Mouse (Mus musculus) intestine, postnatal 0 days (tissue): ENCODE measurements around the gene Hes2. TPM values are rescaled to one million over a fixed set of nuclear protein-coding genes. Genes with fewer than 3 reads are reported as not detected.

Experiments
- ATAC-seq: fragments of 200-750 bp; cut with Nextera tagmentation; 2 replicates; pipeline ENCODE4 v1.8.0; 2017; ENCODE audit warnings: mild to moderate bottlenecking, moderate TSS enrichment, moderate library complexity
- H3K27ac ChIP-seq: fragments of 300-500 bp; sonication (generic); 2 replicates; pipeline ENCODE4 v1.5.1; 2014; ENCODE audit warnings: mild to moderate bottlenecking, low read depth, low read length, moderate library complexity
- H3K27me3 ChIP-seq: fragments of 300-500 bp; sonication (generic); replicated peaks from 2 replicates; pipeline ENCODE4 v1.6.1; 2014; ENCODE audit warnings: low read length, mixed read lengths; ENCODE audit not compliant: control insufficient read depth, insufficient read depth
- H3K36me3 ChIP-seq: fragments of 300-500 bp; sonication (generic); 2 replicates; pipeline ENCODE4 v1.6.1; 2014; ENCODE audit warnings: mild to moderate bottlenecking, moderate library complexity; ENCODE audit not compliant: control insufficient read depth, insufficient read depth
- H3K4me1 ChIP-seq: fragments of 300-500 bp; sonication (generic); replicated peaks from 2 replicates; pipeline ENCODE4 v1.6.1; 2014; ENCODE audit warnings: antibody characterized with exemption, low read length, mixed read lengths; ENCODE audit not compliant: control insufficient read depth, insufficient read depth
- H3K4me2 ChIP-seq: fragments of 300-500 bp; sonication (generic); replicated peaks from 2 replicates; pipeline ENCODE4 v1.6.1; 2014; ENCODE audit warnings: low read depth, mild to moderate bottlenecking, moderate library complexity
- H3K4me3 ChIP-seq: fragments of 300-500 bp; sonication (generic); 2 replicates; pipeline ENCODE4 v1.5.1; 2014; ENCODE audit warnings: low read depth, low read length
- H3K9ac ChIP-seq: fragments of 300-500 bp; sonication (generic); 2 replicates; pipeline ENCODE4 v1.6.1; 2014; ENCODE audit warnings: mild to moderate bottlenecking, low read depth, low read length
- H3K9me3 ChIP-seq: fragments of 300-500 bp; sonication (generic); 2 replicates; pipeline ENCODE4 v1.6.1; 2016; ENCODE audit warnings: mixed run types; ENCODE audit not compliant: control insufficient read depth
- CTCF ChIP-seq: sonication (generic); IDR thresholded peaks from 2 replicates; pipeline ENCODE4 v1.5.1; 2016; ENCODE audit warnings: low read depth, mild to moderate bottlenecking, control low read depth, antibody characterized with exemption, moderate library complexity
- WGBS: fragments of 180-500 bp; shearing (Covaris S2); extraction: QIAGEN DNeasy Blood & Tissue Kit; methylation state at CpG from one replicate; pipeline ENCODE4 v1.1.7; 2014; 5-methylcytosine and 5-hydroxymethylcytosine counted together
- polyA plus RNA-seq: library from polyadenylated mRNA; unstranded; fragments of >200 nt; fragmentation: Nextera tagmentation; extraction: Ambion mirVana; gene quantifications from 2 replicates; pipeline ENCODE4 v1.2.1, GENCODE M21; 2015

The Hes2 gene
- polyA plus RNA-seq, 1 experiment from 2014 or later, result 8.6 TPM

DNA sequence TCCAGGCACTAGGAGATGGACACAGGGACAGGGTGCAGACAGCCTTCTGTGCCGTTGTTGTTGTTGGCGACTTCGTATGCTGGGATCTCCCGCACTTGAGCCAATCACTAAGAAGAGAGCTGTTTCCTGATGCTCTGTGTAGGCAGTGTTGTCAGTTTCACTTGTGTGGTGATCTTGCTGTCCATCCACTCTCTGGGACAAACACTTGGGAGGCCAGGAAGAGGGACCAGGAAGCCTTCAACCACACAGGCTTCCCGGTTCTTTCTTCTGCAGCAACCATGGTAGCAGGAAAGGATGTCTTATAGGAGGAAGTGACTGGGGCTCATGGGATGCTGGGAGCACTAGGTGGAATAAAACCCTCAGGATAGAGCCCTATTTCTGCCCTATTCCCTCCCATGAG, 32.0 kb downstream of the Hes2 start:
- H3K4me2 ChIP-seq, result no peak overlapping the region
- ATAC-seq, result no peak
- no peaks in the 10 kb centered on the region for H3K9me3 ChIP-seq
- H3K36me3 ChIP-seq, result no peaks in the 10 kb centered on the region
- TF ChIP-seq CTCF, result no peak
- no peak overlapping the region for H3K4me3 ChIP-seq
- H3K4me1 ChIP-seq, result 0 out of 2 replicates have a peak, but pooled peaks cover 6% of the 10 kb centered on the region
- no peaks in the 10 kb centered on the region for H3K27me3 ChIP-seq
- H3K9ac ChIP-seq, result no peak overlapping the region
- H3K27ac ChIP-seq, result no peak overlapping the region; the same call in 1 of the 2 replicates
- WGBS, result 71% methylated on average over 5 of the region's 5 CpGs

DNA sequence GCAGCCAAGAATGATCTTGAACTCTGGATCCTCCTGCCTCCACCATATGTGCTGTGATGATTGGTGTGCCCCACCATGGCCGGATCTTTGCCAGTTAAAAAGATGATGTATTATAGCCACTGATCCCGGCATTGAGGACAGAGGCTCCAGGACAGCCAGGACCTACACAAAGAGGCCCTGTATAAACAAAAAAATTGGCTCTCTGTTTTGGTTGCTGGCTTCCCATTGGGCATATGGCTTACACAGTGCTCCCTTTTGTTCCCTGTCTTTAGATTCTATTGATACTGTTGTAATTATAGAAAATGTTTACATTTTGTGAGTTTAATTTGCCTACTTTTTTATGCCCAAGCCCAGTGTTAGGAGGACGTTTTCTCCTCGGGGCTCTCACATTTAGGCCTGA, 33.9 kb downstream of the Hes2 start:
- 62% methylated on average over 4 of the region's 4 CpGs for WGBS
- Histone ChIP-seq H3K4me3 (no peak overlapping the region), H3K27ac (no peak overlapping the region), H3K4me2 (no peak overlapping the region), H3K4me1 (no peaks in the 10 kb centered on the region), H3K36me3 (no peaks in the 10 kb centered on the region), H3K27me3 (no peaks in the 10 kb centered on the region), H3K9me3 (no peaks in the 10 kb centered on the region), H3K9ac (no peak overlapping the region)
- no peak for TF ChIP-seq CTCF
- ATAC-seq, result no peak

DNA sequence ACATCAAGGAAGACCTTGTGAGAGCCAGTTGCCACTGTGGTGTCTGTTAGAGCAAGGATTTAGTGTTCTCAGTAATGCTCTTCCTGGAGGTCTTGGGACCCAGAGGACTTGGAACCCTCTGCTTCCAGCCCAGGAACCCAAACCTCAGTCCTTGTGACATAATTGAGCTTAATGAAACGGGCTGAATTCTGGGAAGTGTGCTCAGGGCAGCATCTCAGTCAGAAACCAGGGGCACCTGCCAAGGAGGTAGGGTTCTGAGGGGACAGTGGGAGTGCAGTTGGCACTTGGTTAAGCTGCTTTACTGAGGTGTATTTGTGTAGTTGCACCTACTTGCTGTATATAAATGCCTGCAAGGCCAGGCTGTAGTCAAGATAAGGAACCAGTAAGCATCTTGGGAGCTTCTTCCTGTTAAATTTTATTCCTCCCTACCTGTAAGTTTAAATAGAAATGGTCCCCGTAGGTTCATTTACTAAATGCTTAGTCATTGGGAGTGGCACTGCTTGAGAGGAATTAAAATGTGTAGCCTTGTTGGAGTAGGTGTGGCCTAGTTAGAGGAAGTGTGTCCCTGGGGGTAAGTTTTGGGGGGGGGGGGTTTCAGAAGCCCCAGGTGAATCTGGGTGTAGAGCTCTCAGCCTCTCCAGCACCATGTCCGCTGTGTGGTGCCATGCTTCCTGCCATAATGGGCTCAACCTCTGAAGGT, 36.0 kb downstream of the Hes2 start:
- no peak overlapping the region for H3K9ac ChIP-seq
- TF ChIP-seq CTCF, result no peak
- no peak overlapping the region for H3K4me2 ChIP-seq
- WGBS, result 76% methylated on average over 3 of the region's 3 CpGs
- H3K27ac ChIP-seq, result no peak overlapping the region
- H3K4me3 ChIP-seq, result no peak overlapping the region
- H3K36me3 ChIP-seq, result no peaks in the 10 kb centered on the region
- ATAC-seq, result no peak
- no peaks in the 10 kb centered on the region for H3K4me1 ChIP-seq
- no peaks in the 10 kb centered on the region for H3K27me3 ChIP-seq
- H3K9me3 ChIP-seq, result no peaks in the 10 kb centered on the region

DNA sequence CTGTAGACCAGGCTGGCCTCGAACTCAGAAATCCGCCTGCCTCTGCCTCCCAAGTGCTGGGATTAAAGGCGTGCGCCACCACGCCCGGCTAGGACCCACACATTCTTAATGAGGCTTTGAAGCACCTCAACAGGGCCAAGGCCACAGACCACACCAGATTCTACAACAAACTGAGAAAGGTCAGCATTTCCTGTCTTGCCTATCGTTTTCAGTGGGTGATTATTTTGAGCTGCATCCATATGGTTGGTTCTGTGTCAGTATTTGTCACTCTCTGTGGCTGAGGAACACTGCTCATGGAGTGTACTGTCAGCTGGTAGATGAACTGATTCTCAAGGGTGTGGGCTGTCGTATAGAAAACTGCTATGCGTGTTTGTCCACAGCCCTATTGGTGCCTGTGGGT, 37.6 kb downstream of the Hes2 start:
- TF ChIP-seq CTCF, result no peak
- Histone ChIP-seq H3K4me1 (no peaks in the 10 kb centered on the region), H3K27me3 (no peaks in the 10 kb centered on the region), H3K27ac (no peak overlapping the region), H3K36me3 (no peaks in the 10 kb centered on the region), H3K9ac (no peak overlapping the region), H3K9me3 (no peaks in the 10 kb centered on the region), H3K4me3 (no peak overlapping the region), H3K4me2 (no peak overlapping the region)
- ATAC-seq, result no peak
- WGBS, result 90% methylated on average over 8 of the region's 9 CpGs

DNA sequence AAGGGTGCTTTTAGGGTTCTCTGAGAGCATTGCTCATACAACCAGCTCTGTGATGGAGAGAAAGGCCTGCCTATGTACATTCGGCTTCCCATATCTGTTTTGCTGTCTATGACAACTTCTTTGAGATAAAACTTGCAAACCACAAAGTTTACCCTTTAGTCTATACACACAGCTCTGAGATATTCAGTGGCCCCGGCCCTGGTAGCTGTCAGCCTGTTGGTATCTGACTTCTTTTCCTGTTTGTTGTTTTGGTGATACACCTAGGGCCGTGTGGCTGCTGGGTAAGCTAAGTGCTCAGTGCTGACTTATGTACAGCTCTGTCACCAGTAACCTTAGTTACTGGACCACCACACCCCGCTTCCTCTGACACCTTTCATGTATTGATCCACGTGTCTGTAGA, 38.9 kb downstream of the Hes2 start:
- Histone ChIP-seq H3K4me1 (no peaks in the 10 kb centered on the region), H3K9me3 (no peaks in the 10 kb centered on the region), H3K36me3 (no peaks in the 10 kb centered on the region), H3K9ac (no peak overlapping the region), H3K27me3 (no peaks in the 10 kb centered on the region), H3K4me2 (no peak overlapping the region), H3K4me3 (no peak overlapping the region), H3K27ac (no peak overlapping the region)
- WGBS, result 68% methylated on average over 5 of the region's 5 CpGs
- no peak for TF ChIP-seq CTCF
- ATAC-seq, result no peak

DNA sequence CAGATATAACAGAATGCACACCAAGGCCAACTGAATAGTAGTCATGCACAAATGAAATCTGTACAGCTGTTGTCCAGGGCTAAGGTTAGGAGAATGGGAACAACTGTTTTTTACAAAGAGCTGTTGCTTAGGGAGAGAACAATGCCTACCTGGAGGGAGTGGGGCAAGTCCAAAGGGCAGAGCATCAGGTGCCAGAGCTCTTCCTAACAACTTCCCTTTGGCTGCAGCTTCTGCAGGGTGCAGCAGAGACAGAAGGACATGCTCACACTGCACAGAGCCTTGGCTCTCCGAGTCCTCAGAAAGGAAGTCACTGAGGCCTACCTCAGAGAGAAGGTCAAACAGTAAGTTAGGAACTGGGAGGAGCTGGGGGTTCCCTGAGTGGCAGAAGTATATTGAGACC, 41.0 kb downstream of the Hes2 start:
- H3K27ac ChIP-seq, result no peak overlapping the region
- peak; percentile 83 for ATAC-seq

More for the DNA sequence above, 41.0 kb downstream of the Hes2 start:
- Histone ChIP-seq H3K4me2 (no peak overlapping the region), H3K4me3 (no peak overlapping the region), H3K4me1 (no peaks in the 10 kb centered on the region), H3K9me3 (no peaks in the 10 kb centered on the region), H3K27me3 (no peaks in the 10 kb centered on the region), H3K36me3 (no peaks in the 10 kb centered on the region), H3K9ac (no peak overlapping the region)
- no peak for TF ChIP-seq CTCF
- WGBS, result 24% methylated on average over 1 of the region's 1 CpGs
